Mouse (Mus musculus) CH12.LX (cell line): Measurements from ENCODE around the gene Cdh24. TPM values are rescaled to one million over a fixed set of nuclear protein-coding genes. Genes with fewer than 3 reads are reported as not detected.

ENCODE experiments used
- DNase-seq: peaks from one replicate; pipeline ENCODE4 v3.0.0-alpha.2; 2013; ENCODE audit errors: extremely low read depth
- H3K27ac ChIP-seq: 2 replicates; pipeline ENCODE4 v1.5.1; 2012; ENCODE audit warnings: low read depth, mild to moderate bottlenecking, control low read depth, moderate library complexity; ENCODE audit not compliant: insufficient read depth
- H3K27me3 ChIP-seq: replicated peaks from 2 replicates; pipeline ENCODE3; 2012; ENCODE audit warnings: inconsistent platforms
- H3K36me3 ChIP-seq, 2 experiments: replicated peaks in 1 of 2; 2 replicates each; pipeline versions ENCODE3 to v1.6.1; 2012; ENCODE audit warnings: inconsistent platforms in 1 of 2, low read length in 1 of 2, mild to moderate bottlenecking in 1 of 2, mixed read lengths in 1 of 2, moderate library complexity in 1 of 2; ENCODE audit not compliant: control insufficient read depth in 1 of 2, insufficient read depth in 1 of 2
- H3K4me1 ChIP-seq, 2 experiments: 2 replicates each; pipeline ENCODE4 v1.6.1; 2012; ENCODE audit warnings: inconsistent platforms in 1 of 2, moderate library complexity in 1 of 2; ENCODE audit not compliant: insufficient read depth in 2 of 2, control insufficient read depth in 1 of 2
- H3K4me2 ChIP-seq: 2 replicates; pipeline ENCODE4 v1.6.1; 2012; ENCODE audit warnings: low read depth, mild to moderate bottlenecking, control low read depth; ENCODE audit not compliant: poor library complexity, insufficient read depth, severe bottlenecking
- H3K4me3 ChIP-seq, 3 experiments: fragments of 150-350 bp in 1 of 3; sonication (generic) in 1 of 3; replicated peaks in 1 of 3; 2 replicates each; pipeline versions ENCODE3 to v1.5.1; 2011 to 2012; ENCODE audit warnings: low read depth in 2 of 3, low read length in 2 of 3, mild to moderate bottlenecking in 2 of 3, moderate library complexity in 2 of 3, control low read depth in 1 of 3, improper control_type of control experiment in 1 of 3, inconsistent platforms in 1 of 3, mixed read lengths in 1 of 3; ENCODE audit not compliant: poor library complexity in 1 of 3
- H3K79me2 ChIP-seq: replicated peaks from 2 replicates; pipeline ENCODE4 v1.6.1; 2012; ENCODE audit warnings: mild to moderate bottlenecking, moderate library complexity; ENCODE audit not compliant: control insufficient read depth, poor library complexity, insufficient read depth, severe bottlenecking; ENCODE audit errors: extremely low read depth
- H3K9ac ChIP-seq: 2 replicates; pipeline ENCODE4 v1.6.1; 2012; ENCODE audit warnings: low read depth, mild to moderate bottlenecking, control low read depth, moderate library complexity; ENCODE audit not compliant: insufficient read depth
- H3K9me3 ChIP-seq: replicated peaks from 2 replicates; pipeline ENCODE3; 2012; ENCODE audit warnings: low read length, inconsistent platforms, mixed read lengths
- HCFC1 ChIP-seq: IDR thresholded peaks from 2 replicates; pipeline ENCODE4 v1.6.1; 2012; ENCODE audit warnings: low read depth, mild to moderate bottlenecking, inconsistent platforms, low read length, improper control_type of control experiment
- IRF4 ChIP-seq: IDR thresholded peaks from 2 replicates; pipeline ENCODE4 v1.6.1; 2014; ENCODE audit warnings: low read depth, mild to moderate bottlenecking, inconsistent platforms, low read length, improper control_type of control experiment
- JUN ChIP-seq: IDR thresholded peaks from 2 replicates; pipeline ENCODE4 v1.6.1; 2011; ENCODE audit warnings: low read depth, mild to moderate bottlenecking, low read length, improper control_type of control experiment, moderate library complexity; ENCODE audit not compliant: insufficient read depth
- KAT2A ChIP-seq: IDR thresholded peaks from 2 replicates; pipeline ENCODE4 v1.6.1; 2012; ENCODE audit warnings: low read length, improper control_type of control experiment, inconsistent platforms; ENCODE audit not compliant: insufficient replicate concordance
- MAZ ChIP-seq: IDR thresholded peaks from 2 replicates; pipeline ENCODE4 v1.6.1; 2012; ENCODE audit warnings: low read depth, mild to moderate bottlenecking, inconsistent platforms, low read length, improper control_type of control experiment, moderate library complexity
- MXI1 ChIP-seq: IDR thresholded peaks from 2 replicates; pipeline ENCODE4 v1.6.1; 2011; ENCODE audit warnings: mild to moderate bottlenecking, low read depth, low read length, improper control_type of control experiment
- NELFE ChIP-seq: IDR thresholded peaks from 2 replicates; pipeline ENCODE4 v1.6.1; 2011; ENCODE audit warnings: low read depth, low read length, improper control_type of control experiment
- RCOR1 ChIP-seq: conservative IDR thresholded peaks from 2 replicates; pipeline ENCODE4 v1.6.1; 2012; ENCODE audit warnings: low read depth, mild to moderate bottlenecking, inconsistent platforms, low read length, improper control_type of control experiment
- TBP ChIP-seq: conservative IDR thresholded peaks from 2 replicates; pipeline ENCODE4 v1.6.1; 2011; ENCODE audit warnings: low read depth, low read length, improper control_type of control experiment
- TCF12 ChIP-seq: IDR thresholded peaks from 2 replicates; pipeline ENCODE4 v1.6.1; 2014; ENCODE audit warnings: low read depth, mild to moderate bottlenecking, inconsistent platforms, low read length, improper control_type of control experiment
- UBTF ChIP-seq: IDR thresholded peaks from 2 replicates; pipeline ENCODE4 v1.6.1; 2012; ENCODE audit warnings: low read depth, mild to moderate bottlenecking, inconsistent platforms, low read length, improper control_type of control experiment, moderate library complexity
- USF2 ChIP-seq: conservative IDR thresholded peaks from 2 replicates; pipeline ENCODE4 v1.6.1; 2011; ENCODE audit warnings: low read depth, low read length, improper control_type of control experiment
- ZMIZ1 ChIP-seq: IDR thresholded peaks from 2 replicates; pipeline ENCODE4 v1.6.1; 2012; ENCODE audit warnings: low read depth, mild to moderate bottlenecking, inconsistent platforms, low read length, improper control_type of control experiment
- ZNF384 ChIP-seq: IDR thresholded peaks from 2 replicates; pipeline ENCODE4 v1.6.1; 2012; ENCODE audit warnings: low read depth, low read length, improper control_type of control experiment, inconsistent platforms
- dilution Hi-C: fragments of 300-500 bp; cut with MboI; formaldehyde crosslinking; loops from 2 replicates; pipeline ENCODE4 v1.14.3; 2020; ENCODE audit warnings: low sequenced_read_pairs; ENCODE audit not compliant: extremely low pct_unique_long_range_greater_than_20kb, extremely low pct_ligation_motif_present
- in situ Hi-C: fragments of 300-500 bp; cut with MboI; formaldehyde crosslinking; loops from 3 replicates; pipeline ENCODE4 v1.14.3; 2019; ENCODE audit warnings: low sequenced_read_pairs, low pct_ligation_motif_present, low pct_unique_long_range_greater_than_20kb, mixed read lengths
- polyA plus RNA-seq: library from polyadenylated mRNA; unstranded; fragments of >175 nt; gene quantifications from 2 replicates; pipeline ENCODE4 v1.2.1, GENCODE M21; 2012; ENCODE audit warnings: low read depth; ENCODE audit not compliant: insufficient read length
- total RNA-seq, 2 experiments: library from RNA; depleted of rRNA; stranded (reverse); fragments of 300-350 nt in 1 of 2; fragments of >200 nt in 1 of 2; gene quantifications; 2 replicates each; pipeline ENCODE4 v1.2.3; 2012 to 2014

The Cdh24 gene
- total and polyA plus RNA-seq, 3 experiments: 1.0 to 4.9 (median 1.6) TPM

DNA sequence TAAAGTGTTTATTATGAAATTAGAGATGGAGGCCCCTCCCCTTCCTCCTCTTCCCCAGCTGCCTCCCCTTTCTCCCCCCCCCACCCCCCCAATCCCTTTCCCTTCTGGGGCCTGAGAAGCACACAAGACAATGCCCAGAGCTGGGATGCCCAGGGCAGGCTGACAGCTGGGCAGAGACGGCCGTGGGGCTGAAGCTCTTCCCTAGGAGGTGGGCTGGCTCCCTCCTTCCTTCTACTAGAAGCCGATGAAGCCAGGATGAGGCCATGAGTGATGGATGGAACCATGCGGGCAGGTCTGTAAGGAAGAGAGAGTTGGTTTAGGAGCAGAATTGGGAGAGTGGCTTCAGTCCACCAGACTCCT lies 9.9 kb downstream of the Cdh24 start:
- Histone ChIP-seq H3K27me3 (no peaks in the 10 kb centered on the region), H3K4me3 (no peak overlapping the region)
- TF ChIP-seq IRF4 (no peak), USF2 (no peak), HCFC1 (no peak)
- TF ChIP-seq, all 38 proteins: peak for 0
- no peaks in the 10 kb centered on the region for H3K79me2 ChIP-seq
- no peak overlapping the region for H3K27ac ChIP-seq
- no peaks in the 10 kb centered on the region for H3K4me1 ChIP-seq
- dilution Hi-C loops (no loop called here), in situ Hi-C loops (loop anchor here (10.0 to 25.0 kb wide), 2 partner anchors 56 to 569 kb away; partner anchors contain the start of gene Ajuba)
- no peak overlapping the region for H3K9ac ChIP-seq
- no peak overlapping the region for H3K4me2 ChIP-seq
- H3K9me3 ChIP-seq: no peaks in the 10 kb centered on the region
- peaks cover 46 to 77% of the 10 kb centered on the region in 2 experiments for H3K36me3 ChIP-seq
- DNase-seq: no peak

DNA sequence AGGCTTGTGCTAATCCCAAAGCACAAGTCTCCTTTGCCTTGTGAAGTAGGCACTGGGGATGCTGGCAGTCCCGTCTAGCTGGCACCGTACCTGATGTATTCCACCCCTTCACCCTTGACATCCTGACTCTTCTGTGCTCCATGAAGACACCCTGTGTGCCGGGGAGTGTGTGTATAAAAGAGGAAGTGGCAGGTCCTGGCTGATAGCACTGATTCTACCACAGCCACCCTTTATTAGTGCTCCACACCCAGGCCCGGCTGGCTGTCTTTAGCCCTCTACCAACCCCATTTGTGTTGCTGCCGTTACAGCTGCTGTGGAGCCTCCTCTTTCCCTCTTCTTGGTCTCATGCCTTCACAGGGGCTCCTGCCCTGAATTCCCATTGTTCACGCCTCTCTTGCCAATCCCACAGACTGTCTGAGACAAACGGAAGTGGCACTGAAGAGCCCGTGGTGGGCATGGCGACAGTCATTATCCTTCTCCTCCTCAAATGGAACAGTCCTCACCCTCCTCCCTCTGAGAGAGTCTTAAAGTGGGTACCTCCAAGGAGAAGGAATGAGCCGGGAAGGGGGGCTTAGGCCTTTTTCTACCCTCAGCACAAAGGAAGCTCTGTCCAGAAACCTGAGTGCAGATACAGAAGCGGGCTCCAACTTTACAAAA lies 10.5 kb downstream of the Cdh24 start:
- Histone ChIP-seq H3K79me2 (no peaks in the 10 kb centered on the region), H3K36me3 (peaks cover 41 to 72% of the 10 kb centered on the region in 2 experiments), H3K27me3 (no peaks in the 10 kb centered on the region), H3K4me3 (no peak overlapping the region), H3K4me1 (no peaks in the 10 kb centered on the region), H3K27ac (no peak overlapping the region), H3K9me3 (no peaks in the 10 kb centered on the region), H3K9ac (no peak overlapping the region), H3K4me2 (no peak overlapping the region)
- no peak for TF ChIP-seq MAZ
- no peak for DNase-seq
- in situ Hi-C loops (loop anchor here (10.0 to 25.0 kb wide), 2 partner anchors 56 to 568 kb away; partner anchors contain the start of gene Ajuba), dilution Hi-C loops (no loop called here)

DNA sequence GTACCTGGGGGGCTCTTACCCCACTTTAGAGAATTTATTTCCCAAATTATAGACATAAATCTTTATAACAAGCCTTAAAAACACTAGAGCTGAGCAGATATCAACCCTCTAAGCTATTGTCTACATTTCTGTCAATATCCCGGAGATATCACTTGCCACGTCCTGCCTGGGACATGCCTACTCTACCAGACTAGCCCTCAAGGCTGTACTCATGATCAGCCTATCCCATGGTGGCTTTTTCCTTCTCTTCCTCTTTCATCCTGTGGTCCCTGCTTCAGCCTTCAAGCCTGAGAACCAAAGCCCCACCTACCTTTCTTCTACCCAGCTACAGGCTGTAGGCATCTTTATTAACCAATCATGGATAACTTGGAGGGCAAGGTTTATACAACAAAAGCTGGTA lies 11.4 kb downstream of the Cdh24 start:
- Histone ChIP-seq H3K27me3 (no peaks in the 10 kb centered on the region), H3K4me3 (no peak overlapping the region), H3K4me1 (no peaks in the 10 kb centered on the region), H3K27ac (no peak overlapping the region), H3K9me3 (no peaks in the 10 kb centered on the region), H3K79me2 (no peaks in the 10 kb centered on the region), H3K9ac (no peak overlapping the region), H3K4me2 (no peak overlapping the region), H3K36me3 (peaks cover 38 to 65% of the 10 kb centered on the region in 2 experiments)
- no peak for DNase-seq
- dilution Hi-C loops (no loop called here), in situ Hi-C loops (loop anchor here (10.0 to 25.0 kb wide), 2 partner anchors 55 to 567 kb away; partner anchors contain the start of gene Ajuba)
- no peak for TF ChIP-seq RCOR1
- TF ChIP-seq TBP: no peak
- no peak for TF ChIP-seq JUN
- TF ChIP-seq KAT2A: no peak
- no peak for TF ChIP-seq ZNF384
- no peak for TF ChIP-seq UBTF
- no peak for TF ChIP-seq NELFE
- TF ChIP-seq MXI1: no peak
- no peak for TF ChIP-seq TCF12
- TF ChIP-seq ZMIZ1: no peak
